Mouse (Mus musculus): ENCODE measurements around the gene Irgm2.
"Not testable (repeated sequence)": the region's sequence is repeated elsewhere in the genome, so short reads cannot be mapped to it uniquely, and the experiment has no call there.

DNA sequence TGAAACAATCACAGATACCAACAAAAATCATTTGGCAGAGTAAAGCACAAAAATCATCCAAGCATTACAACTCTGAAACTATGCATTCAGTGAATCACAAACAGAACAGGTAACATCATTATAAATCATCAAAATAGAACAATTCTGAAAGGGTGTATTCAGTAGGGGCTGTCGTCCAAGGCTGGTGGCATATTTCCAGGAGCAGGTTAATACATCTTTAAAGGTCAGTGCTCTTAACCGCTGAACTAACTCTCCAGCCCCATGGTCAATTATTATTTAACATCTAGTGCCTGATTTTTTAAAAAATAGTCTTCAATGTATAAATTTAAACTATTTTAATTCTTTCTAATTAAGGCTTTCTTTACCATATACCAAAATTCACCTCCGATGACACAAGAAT, 35.1 kb downstream of the Irgm2 start:
- not testable (repeated sequence) for TF ChIP-seq CTCF (IDR thresholded peaks at IDR 0.05; ENCODE audit: low read depth, low read length); POLR2A (IDR thresholded peaks at IDR 0.05; ENCODE audit: borderline replicate concordance, low read depth, low read length)

All from bone marrow macrophage, adult 2 months (primary cell).